Mouse (Mus musculus) forebrain, embryonic 13.5 days (tissue): ENCODE data around the gene Ankrd63. TPM values are rescaled to one million over a fixed set of nuclear protein-coding genes. Genes with fewer than 3 reads are reported as not detected.

Experiments
- ATAC-seq: fragments of 200-750 bp; cut with Nextera tagmentation; 2 replicates; pipeline ENCODE4 v1.8.0; 2017
- H3K27ac ChIP-seq: fragments of 300-500 bp; sonication (generic); 2 replicates; pipeline ENCODE4 v1.5.1; 2015; ENCODE audit warnings: inconsistent platforms, mild to moderate bottlenecking, moderate library complexity
- H3K27me3 ChIP-seq: fragments of 300-500 bp; sonication (generic); 2 replicates; pipeline ENCODE4 v1.6.1; 2015; ENCODE audit warnings: mild to moderate bottlenecking, inconsistent platforms
- H3K36me3 ChIP-seq: fragments of 300-500 bp; sonication (generic); 2 replicates; pipeline ENCODE4 v1.6.1; 2015; ENCODE audit warnings: mild to moderate bottlenecking, inconsistent platforms; ENCODE audit not compliant: poor library complexity, severe bottlenecking
- H3K4me1 ChIP-seq: fragments of 300-500 bp; sonication (generic); 2 replicates; pipeline ENCODE4 v1.6.1; 2015; ENCODE audit warnings: inconsistent platforms
- H3K4me2 ChIP-seq: fragments of 300-500 bp; sonication (generic); 2 replicates; pipeline ENCODE4 v1.6.1; 2015; ENCODE audit warnings: inconsistent platforms, mild to moderate bottlenecking, moderate library complexity
- H3K4me3 ChIP-seq: fragments of 300-500 bp; sonication (generic); 2 replicates; pipeline ENCODE4 v1.5.1; 2015; ENCODE audit warnings: mild to moderate bottlenecking, inconsistent platforms
- H3K9ac ChIP-seq: fragments of 300-500 bp; sonication (generic); 2 replicates; pipeline ENCODE4 v1.6.1; 2015; ENCODE audit warnings: mild to moderate bottlenecking, inconsistent platforms
- H3K9me3 ChIP-seq: fragments of 300-500 bp; sonication (generic); replicated peaks from 2 replicates; pipeline ENCODE4 v1.6.1; 2016; ENCODE audit warnings: inconsistent platforms
- WGBS: fragments of 180-500 bp; shearing (Covaris S2); methylation state at CpG from one replicate; pipeline ENCODE4 v1.1.7; 2015; 5-methylcytosine and 5-hydroxymethylcytosine counted together
- polyA plus RNA-seq: library from polyadenylated mRNA; unstranded; fragments of >200 nt; fragmentation: Nextera tagmentation; extraction: Ambion mirVana; gene quantifications from 2 replicates; pipeline ENCODE4 v1.2.1, GENCODE M21; 2015

Ankrd63 gene
- polyA plus RNA-seq, 1 experiment from 2014 or later: 0.17 TPM

GRCm38 (mm10) chr2:118716677-118717076 is 12.9 kb upstream of the Ankrd63 start:
- Histone ChIP-seq H3K27ac (no peak overlapping the region), H3K9me3 (no peaks in the 10 kb centered on the region), H3K36me3 (no peaks in the 10 kb centered on the region), H3K4me1 (peaks cover 12% of the 10 kb centered on the region), H3K27me3 (peaks cover 21% of the 10 kb centered on the region), H3K4me2 (no peak overlapping the region), H3K9ac (no peak overlapping the region), H3K4me3 (no peak overlapping the region)
- 84% methylated on average over 5 of the region's 5 CpGs for WGBS
- no peak for ATAC-seq

GRCm38 (mm10) chr2:118714230-118714629 is 10.5 kb upstream of the Ankrd63 start:
- H3K27me3 ChIP-seq: peaks cover 45% of the 10 kb centered on the region
- H3K27ac ChIP-seq: no peak overlapping the region
- peak; percentile 70 for ATAC-seq
- H3K36me3 ChIP-seq: no peaks in the 10 kb centered on the region
- H3K4me3 ChIP-seq: no peak overlapping the region
- 26% methylated on average over 4 of the region's 4 CpGs for WGBS
- peaks cover 26% of the 10 kb centered on the region for H3K4me1 ChIP-seq
- peak overlapping the region; percentile 16; the same call in 1 of the 2 replicates for H3K4me2 ChIP-seq
- no peaks in the 10 kb centered on the region for H3K9me3 ChIP-seq
- H3K9ac ChIP-seq: no peak overlapping the region

- WGBS: 94% methylated on average over 6 of the region's 6 CpGs
- peaks cover 47% of the 10 kb centered on the region for H3K27me3 ChIP-seq
Measured at GRCm38 (mm10) chr2:118713631-118714030, 9.9 kb upstream of the Ankrd63 start.

GRCm38 (mm10) chr2:118711038-118711494 is 7.3 kb upstream of the Ankrd63 start:
- no peaks in the 10 kb centered on the region for H3K9me3 ChIP-seq
- no peaks in the 10 kb centered on the region for H3K36me3 ChIP-seq
- WGBS: under 1% methylated on average over 36 of the region's 36 CpGs
- peaks cover 72% of the 10 kb centered on the region for H3K27me3 ChIP-seq
- H3K4me2 ChIP-seq: peak overlapping the region; percentile 78
- H3K9ac ChIP-seq: peak overlapping the region; percentile 63
- peak overlapping the region; percentile 41 for H3K4me3 ChIP-seq
- ATAC-seq: peak; percentile 73
- no peak overlapping the region for H3K27ac ChIP-seq
- peaks cover 32% of the 10 kb centered on the region for H3K4me1 ChIP-seq

More at GRCm38 (mm10) chr2:118713631-118714030, 9.9 kb upstream of the Ankrd63 start:
- no peak for ATAC-seq
- Histone ChIP-seq H3K4me2 (no peak overlapping the region), H3K27ac (no peak overlapping the region), H3K36me3 (no peaks in the 10 kb centered on the region), H3K4me3 (no peak overlapping the region), H3K9me3 (no peaks in the 10 kb centered on the region), H3K4me1 (peaks cover 26% of the 10 kb centered on the region), H3K9ac (no peak overlapping the region)

- no peaks in the 10 kb centered on the region for H3K36me3 ChIP-seq
- peaks cover 85% of the 10 kb centered on the region for H3K27me3 ChIP-seq
- H3K9me3 ChIP-seq: no peaks in the 10 kb centered on the region
- no peak overlapping the region for H3K9ac ChIP-seq
- no peak for ATAC-seq
- no peak overlapping the region for H3K4me3 ChIP-seq
- peaks cover 28% of the 10 kb centered on the region for H3K4me1 ChIP-seq
- H3K27ac ChIP-seq: no peak overlapping the region
- WGBS: 43% methylated on average over 4 of the region's 4 CpGs
- H3K4me2 ChIP-seq: no peak overlapping the region
Measured at GRCm38 (mm10) chr2:118709655-118710221, 6.0 kb upstream of the Ankrd63 start.

DNA sequence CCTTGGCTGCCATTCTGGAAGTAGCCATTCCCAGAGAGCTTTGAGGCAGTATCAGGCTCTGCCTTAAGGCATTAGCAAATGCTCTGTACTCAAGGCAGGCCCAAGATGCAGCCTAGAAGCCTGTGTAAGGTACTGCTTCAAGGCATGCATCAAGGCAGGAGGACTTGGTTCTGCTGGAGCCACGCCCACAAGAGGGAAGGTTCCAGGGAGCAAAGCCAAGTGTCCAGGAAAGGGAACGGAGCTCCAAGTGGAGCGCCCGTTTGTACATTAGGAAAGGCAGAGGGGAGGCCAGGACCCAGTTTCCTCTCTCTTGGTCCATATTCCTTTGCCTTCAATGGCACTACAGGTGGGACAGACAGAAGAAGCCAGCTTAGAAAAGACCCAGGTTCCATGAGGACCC is 4.7 kb upstream of the Ankrd63 start:
- Histone ChIP-seq H3K27ac (no peak overlapping the region), H3K9ac (no peak overlapping the region), H3K4me2 (no peak overlapping the region), H3K4me3 (no peak overlapping the region), H3K9me3 (no peaks in the 10 kb centered on the region), H3K36me3 (no peaks in the 10 kb centered on the region), H3K4me1 (peaks cover 32% of the 10 kb centered on the region), H3K27me3 (peaks cover 98% of the 10 kb centered on the region)
- 73% methylated on average over 4 of the region's 4 CpGs for WGBS
- no peak for ATAC-seq

DNA sequence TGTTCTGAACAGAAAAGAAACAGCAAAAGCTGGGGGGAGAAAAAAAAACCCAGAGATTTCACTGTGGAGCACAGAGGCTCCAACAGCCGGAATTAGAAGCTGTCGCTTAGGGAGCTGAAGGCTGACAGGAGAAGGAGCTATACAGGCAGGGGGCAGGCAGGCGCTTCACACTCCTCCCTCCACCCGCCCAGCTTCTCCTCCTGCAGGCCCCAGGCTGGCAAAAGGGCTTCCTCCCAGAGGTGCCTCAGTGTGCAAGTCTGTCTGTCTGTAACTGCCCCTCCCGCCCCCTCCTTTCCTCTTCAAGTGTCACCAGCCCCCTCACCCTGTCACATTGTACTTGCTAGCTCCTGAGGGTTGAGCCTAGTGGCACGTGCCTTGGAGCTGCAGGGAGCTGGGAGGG is 2.7 kb upstream of the Ankrd63 start:
- Histone ChIP-seq H3K36me3 (no peaks in the 10 kb centered on the region), H3K9me3 (no peaks in the 10 kb centered on the region), H3K4me1 (peaks cover 42% of the 10 kb centered on the region), H3K27me3 (peaks cover 99% of the 10 kb centered on the region), H3K9ac (no peak overlapping the region), H3K27ac (no peak overlapping the region), H3K4me3 (no peak overlapping the region), H3K4me2 (no peak overlapping the region)
- 8% methylated on average over 6 of the region's 6 CpGs for WGBS
- no peak for ATAC-seq

GRCm38 (mm10) chr2:118702883-118703761 is 641 bp downstream of the Ankrd63 start:
- Histone ChIP-seq H3K27ac (no peak overlapping the region), H3K9ac (peak overlapping the region; percentile 52), H3K4me1 (peaks cover 41% of the 10 kb centered on the region), H3K4me2 (peak overlapping the region; percentile 73), H3K4me3 (peak overlapping the region; percentile 45), H3K27me3 (peaks cover 95% of the 10 kb centered on the region), H3K36me3 (no peaks in the 10 kb centered on the region), H3K9me3 (no peaks in the 10 kb centered on the region)
- peak; percentile 23; the same call in 1 of the 2 replicates for ATAC-seq
- WGBS: under 1% methylated on average over 86 of the region's 93 CpGs

DNA sequence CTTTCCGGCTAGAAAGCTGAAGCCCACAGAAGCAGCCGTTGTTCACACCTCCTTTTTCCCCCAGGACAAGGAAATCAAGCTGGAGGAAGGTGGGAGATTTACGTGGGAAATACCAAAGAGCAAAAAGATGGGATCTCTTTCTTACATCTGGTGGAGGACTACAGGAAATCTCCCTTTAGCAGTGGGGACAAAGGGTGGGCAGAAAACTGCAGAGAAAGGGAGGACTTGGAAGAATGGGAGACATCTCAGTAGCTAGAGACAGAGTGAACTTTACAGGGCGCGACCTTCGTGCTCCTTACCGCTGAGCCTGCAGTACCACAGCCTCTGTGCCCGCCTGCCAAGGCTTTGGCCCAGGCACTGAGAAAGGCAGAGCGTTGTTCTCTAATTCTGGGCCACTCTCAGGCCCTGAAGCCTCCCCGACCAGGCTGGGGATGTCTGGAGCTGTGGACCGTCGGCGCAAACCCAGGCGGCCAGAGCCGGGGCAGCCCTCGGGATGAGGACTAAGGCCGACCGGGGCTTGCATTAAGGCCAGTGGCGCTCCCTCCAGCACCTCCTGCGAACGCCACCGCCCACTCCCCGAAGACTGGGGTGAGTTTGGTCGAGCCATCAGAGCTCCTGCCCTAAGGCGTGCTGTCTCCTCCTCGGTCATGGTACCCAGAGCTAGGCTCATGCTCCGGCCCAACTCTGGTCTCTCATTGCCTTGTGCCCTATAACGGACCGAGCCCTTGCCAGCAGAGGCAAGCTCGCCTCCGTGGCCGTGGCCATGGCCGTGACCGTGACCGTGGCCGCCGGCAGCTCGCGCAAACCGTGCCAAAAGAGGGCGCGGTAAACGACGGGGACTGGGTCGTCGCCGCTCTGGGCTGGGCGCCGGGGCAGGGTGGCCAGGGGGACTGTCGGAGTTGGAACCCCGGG is 1.5 kb downstream of the Ankrd63 start:
- H3K27me3 ChIP-seq: peaks cover 94% of the 10 kb centered on the region
- 2% methylated on average over 46 of the region's 51 CpGs for WGBS
- H3K36me3 ChIP-seq: no peaks in the 10 kb centered on the region
- H3K9me3 ChIP-seq: no peaks in the 10 kb centered on the region
- H3K4me3 ChIP-seq: peak overlapping the region; percentile 45
- peaks cover 41% of the 10 kb centered on the region for H3K4me1 ChIP-seq
- peak; percentile 25; the same call in 1 of the 2 replicates for ATAC-seq
- H3K27ac ChIP-seq: no peak overlapping the region
- peak overlapping the region; percentile 52 for H3K9ac ChIP-seq
- H3K4me2 ChIP-seq: peak overlapping the region; percentile 73

- H3K4me1 ChIP-seq: peaks cover 36% of the 10 kb centered on the region
- no peak overlapping the region for H3K4me3 ChIP-seq
- H3K27me3 ChIP-seq: peaks cover 94% of the 10 kb centered on the region
- no peak overlapping the region for H3K9ac ChIP-seq
- no peak overlapping the region for H3K27ac ChIP-seq
- H3K9me3 ChIP-seq: no peaks in the 10 kb centered on the region
- no peak for ATAC-seq
- WGBS: 5% methylated on average over 5 of the region's 5 CpGs
- H3K36me3 ChIP-seq: no peaks in the 10 kb centered on the region
- H3K4me2 ChIP-seq: no peak overlapping the region; the same call in 1 of the 2 replicates
Measured at GRCm38 (mm10) chr2:118701161-118701560, 2.6 kb downstream of the Ankrd63 start.

DNA sequence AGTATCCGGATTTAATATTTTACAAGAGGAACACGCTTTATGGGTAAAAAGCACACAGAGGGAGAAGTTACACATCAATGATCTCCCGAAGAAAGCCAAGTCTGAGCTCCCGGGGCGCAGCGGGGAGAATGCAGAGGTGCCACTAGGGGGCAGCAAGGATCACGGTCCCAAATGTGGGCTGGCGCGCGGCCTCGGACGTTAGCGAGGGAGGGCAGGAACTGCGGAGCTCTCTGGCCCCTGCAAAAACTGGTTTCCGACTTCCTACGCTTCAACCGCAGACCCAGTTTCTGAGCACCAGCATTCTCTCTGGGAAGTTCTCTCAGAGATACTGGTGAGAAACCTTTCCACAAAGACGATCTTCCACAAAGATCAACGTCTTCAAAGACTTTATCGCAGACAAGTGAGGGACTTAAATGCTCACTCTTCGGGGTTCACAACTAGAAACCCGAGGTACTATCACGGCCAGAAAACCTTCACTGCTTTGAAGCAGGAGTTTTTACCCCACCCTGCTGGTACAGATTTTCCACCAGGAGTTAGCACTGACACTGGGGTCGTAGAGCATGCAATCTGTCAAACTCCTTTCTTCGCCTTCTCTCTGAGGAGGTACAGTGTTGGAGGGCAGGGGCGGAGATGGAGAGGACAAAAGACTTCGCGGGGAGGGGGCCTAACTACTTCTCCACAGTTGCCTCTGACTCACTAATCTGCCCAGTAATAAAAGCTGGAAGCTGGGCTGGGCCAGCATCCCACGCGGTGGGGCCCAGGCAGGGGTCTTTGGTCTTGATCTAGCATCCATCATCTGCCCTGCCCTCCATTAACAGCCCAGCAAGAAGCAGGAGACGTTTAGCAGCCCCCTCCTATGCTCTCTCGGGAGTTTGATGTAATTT is 3.3 kb downstream of the Ankrd63 start:
- Histone ChIP-seq H3K9ac (no peak overlapping the region), H3K4me3 (peak overlapping the region; percentile 21), H3K4me1 (peaks cover 35% of the 10 kb centered on the region), H3K27ac (no peak overlapping the region), H3K4me2 (peak overlapping the region; percentile 52), H3K36me3 (no peaks in the 10 kb centered on the region), H3K9me3 (no peaks in the 10 kb centered on the region), H3K27me3 (peaks cover 91% of the 10 kb centered on the region)
- ATAC-seq: no peak
- WGBS: under 1% methylated on average over 32 of the region's 32 CpGs
